Mouse (Mus musculus) CD4-positive, CD25-positive, alpha-beta regulatory T cell, adult 4 months (primary cell): Measurements from ENCODE around the gene Sesn3. TPM values are rescaled to one million over a fixed set of nuclear protein-coding genes. Genes with fewer than 3 reads are reported as not detected.
A peak's percentile ranks its signal among the peaks of the same experiment; 100 is the strongest.
"Not testable (repeated sequence)": the region's sequence is repeated elsewhere in the genome, so short reads cannot be mapped to it uniquely, and the experiment has no call there.

Source experiments
- ATAC-seq: one replicate; pipeline ENCODE4 v1.8.0; 2017
- polyA plus RNA-seq, 2 experiments: library from polyadenylated mRNA; unstranded; fragments of 100-300 nt; shearing (Covaris generic); gene quantifications; one replicate each; pipeline ENCODE4 v1.2.1; 2017

Gene Sesn3
- polyA plus RNA-seq: 10 to 100 TPM; 18.5 to 25.4 TPM

DNA sequence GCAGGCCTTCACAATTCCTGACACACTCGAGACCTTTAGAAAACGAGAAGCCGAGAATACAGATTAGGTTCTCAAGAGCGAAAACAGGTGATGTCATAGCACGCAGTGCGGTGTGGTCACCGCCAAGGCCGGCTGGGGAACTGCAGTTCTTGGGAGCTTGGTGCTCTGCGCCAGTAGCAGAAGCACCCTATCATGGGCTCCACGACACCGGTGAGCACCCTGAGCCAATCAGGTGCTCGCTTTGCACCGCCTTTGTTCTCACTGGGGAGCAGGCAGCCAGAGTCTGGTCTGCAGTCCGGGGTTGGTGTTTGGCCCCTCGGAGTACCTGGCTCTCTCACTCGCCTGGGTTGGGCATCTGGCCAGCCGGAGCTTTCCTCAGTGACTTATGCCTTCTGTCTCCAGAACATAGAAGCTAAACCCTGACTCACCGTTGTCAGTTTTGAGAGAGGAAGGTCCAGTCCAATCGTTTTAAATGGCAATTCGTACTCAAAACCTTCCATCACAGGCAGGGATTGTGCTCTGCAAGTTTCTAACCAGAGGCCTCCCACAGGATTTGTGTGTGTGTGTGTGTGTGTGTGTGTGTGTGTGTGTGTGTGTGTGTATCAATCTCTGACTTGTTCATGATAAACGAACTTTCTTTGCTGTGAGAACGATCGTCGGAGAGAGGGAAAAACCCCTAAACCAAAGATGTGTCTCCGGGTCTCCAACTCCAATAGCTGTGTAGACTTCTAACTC lies at the start of gene Sesn3:
TSS of gene Sesn3 (plus strand) at position 82 of the 735 bp plus-strand sequence.
- peak; percentile 71 for ATAC-seq

DNA sequence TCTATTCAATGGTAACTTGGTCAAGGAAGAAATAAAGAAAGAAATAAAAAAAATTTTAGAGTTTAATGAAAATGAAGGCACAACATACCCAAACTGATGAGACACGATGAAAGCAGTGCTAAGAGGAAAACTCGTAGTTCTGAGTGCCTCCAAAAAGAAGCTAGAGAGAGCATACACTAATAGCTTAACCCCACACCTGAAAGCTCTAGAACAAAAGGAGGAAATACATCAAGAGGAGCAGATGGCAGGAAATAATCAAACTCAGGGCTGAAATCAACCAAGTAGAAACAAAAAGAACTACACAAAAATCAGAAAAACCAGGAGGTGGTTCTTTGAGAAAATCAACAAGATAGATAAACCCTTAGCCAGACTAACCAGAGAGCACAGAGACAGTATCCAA lies 47.8 kb upstream of the Sesn3 start:
- not testable (repeated sequence) for ATAC-seq

GRCm38 (mm10) chr9:14233702-14234373 lies 41.0 kb upstream of the Sesn3 start:
- no peak for ATAC-seq

GRCm38 (mm10) chr9:14235286-14235685 lies 39.6 kb upstream of the Sesn3 start:
- no peak for ATAC-seq

DNA sequence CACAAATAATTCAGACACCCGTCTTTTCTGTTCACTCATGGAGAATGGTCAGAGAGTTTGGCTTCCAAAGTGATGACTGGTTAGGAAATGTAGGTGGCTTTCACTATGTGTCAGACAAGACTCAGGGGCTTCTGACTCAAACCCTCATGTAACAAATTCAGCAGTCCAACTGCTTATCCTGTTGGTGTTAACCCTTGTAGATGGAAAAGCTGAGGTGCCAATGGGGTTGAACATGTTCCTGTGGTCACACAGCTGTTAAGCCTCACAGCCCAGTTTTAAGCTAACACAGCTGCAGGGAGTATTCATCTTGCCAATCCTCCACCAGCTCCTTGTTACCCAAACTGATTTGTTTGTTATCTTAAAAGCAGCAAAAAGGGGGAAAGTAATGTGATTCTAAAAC lies 33.9 kb upstream of the Sesn3 start:
- ATAC-seq: not testable (repeated sequence)

DNA sequence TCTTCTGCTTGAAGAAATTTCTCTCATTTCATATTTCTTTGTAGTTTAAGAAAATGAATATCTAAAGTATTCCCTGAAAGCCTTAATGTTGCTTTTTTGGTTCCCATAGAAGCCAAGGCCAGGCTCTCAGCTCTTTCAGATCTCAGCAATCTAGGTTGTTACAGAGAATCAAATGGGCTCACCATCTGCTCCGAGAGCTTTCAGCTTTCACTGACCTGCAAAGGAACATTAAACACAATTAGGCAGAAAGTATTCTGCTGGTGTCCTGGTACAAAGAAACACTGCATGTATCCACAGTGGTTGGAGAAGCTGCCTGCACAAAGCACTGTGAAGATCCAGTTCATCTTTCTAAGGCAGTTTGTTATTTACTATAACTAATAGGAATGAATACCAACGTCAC lies 32.6 kb upstream of the Sesn3 start:
- no peak for ATAC-seq

GRCm38 (mm10) chr9:14244528-14244927 lies 30.3 kb upstream of the Sesn3 start:
- peak; percentile 95 for ATAC-seq

GRCm38 (mm10) chr9:14245013-14245586 lies 29.8 kb upstream of the Sesn3 start:
- no peak for ATAC-seq

DNA sequence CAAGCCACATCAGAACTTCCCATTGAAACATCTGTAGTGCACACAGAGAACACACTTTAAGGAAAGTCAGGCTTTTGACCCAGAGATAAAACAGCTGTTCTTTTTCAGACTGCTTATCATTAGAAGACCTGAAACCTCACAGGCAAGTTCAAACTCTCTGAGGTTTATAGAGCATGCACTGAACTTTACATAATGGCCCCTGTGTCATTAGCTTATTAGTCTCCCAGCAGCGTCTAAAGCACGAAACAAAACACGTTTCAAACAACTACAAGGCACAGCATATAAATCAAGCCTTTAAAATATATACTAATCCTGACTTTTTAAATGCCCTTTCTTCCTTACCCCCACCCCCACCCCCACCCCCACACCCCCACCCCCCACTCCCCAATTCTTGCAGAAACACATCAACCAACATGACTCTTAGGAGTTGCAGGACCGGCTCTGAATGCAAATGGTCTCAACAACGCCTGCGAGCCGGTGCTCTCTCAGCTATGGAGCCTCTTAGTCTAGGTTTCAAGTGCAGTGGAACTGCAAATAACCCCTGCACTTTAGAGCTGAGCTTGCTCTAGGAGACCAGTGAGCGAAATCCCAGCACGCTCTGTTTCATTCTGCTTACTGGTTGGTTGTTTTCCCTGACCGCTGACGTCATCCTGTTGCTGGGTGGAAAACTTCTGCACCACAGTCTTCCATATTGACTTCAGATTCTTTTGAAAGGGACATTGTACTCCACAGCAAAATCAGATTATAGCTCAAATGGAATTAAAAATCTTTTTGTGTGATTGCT lies 28.7 kb upstream of the Sesn3 start:
- no peak for ATAC-seq

DNA sequence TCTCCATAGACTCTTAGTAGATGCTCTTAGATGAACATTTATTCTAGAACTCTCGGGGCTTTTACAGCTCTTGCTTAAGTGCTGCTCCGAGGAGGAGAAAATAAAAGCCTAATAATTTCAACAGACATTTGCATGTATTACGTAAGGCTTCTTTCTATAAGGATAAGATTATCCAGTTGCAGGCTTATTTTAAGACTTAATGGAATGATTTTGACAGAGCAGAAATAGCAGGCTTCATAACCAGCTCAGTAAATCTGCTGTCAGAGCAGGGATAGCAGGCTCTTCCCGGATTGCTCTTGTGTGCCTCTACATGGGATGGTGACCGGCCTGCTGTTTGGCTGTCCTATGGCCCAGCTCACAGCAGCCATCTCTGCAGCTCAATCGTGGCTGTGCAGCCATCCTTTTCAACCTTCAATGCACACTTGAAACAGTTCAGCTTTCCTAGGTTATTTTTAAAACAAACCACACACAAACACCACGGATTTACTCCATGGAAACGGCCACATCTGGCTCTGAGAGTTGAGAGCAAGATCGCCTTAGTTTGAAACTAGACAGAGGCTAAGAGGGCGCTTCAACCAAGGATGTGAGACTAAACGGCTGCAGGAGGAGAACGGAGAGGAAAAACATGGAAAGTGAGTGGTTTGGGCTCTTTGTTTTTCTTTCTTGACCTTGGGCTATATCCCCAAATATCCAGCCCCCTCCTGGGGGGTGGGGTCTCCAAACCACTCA lies 27.2 kb upstream of the Sesn3 start:
- no peak for ATAC-seq

DNA sequence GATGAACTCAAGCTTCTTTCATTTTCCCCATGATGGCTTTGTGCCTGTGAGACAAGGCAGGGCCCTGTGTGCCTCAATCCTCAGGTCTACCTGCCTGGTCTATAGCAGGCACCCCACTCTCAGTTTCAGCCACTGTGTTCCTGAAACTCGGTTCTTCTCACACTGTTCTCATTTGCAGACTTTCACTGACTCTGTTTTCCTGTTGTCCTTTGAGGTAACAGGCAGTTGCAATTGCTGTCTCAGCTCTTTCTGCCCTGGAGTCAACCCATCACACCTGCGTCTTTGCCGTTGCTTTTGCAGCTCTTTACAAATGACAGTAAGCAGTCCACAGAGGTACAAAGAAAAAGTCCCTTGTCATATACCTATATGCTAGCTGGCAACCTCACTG lies 26.7 kb upstream of the Sesn3 start:
- peak; percentile 15 for ATAC-seq

DNA sequence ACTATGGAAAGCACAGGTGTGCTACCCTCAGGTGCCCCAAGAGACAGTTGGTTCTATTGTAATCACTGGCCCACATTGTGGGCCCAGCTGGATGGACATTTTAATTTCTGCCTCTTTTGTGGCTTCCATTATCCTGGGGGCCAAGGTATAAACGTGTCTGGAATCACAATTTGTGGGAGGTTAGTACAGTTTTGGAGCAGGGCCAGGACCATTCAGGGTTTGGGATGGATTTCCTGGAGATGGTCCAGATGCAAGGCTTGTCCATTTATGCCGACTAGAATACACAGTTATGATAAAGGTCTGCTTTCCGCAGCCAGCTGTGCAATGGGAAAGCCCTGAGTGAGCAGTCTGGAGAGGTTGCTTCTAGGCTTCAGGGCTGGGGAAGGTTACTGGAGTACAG lies 13.7 kb upstream of the Sesn3 start:
- no peak for ATAC-seq

- ATAC-seq: peak; percentile 85
These were observed 12.3 kb upstream of the Sesn3 start for GRCm38 (mm10) chr9:14262568-14262972.

DNA sequence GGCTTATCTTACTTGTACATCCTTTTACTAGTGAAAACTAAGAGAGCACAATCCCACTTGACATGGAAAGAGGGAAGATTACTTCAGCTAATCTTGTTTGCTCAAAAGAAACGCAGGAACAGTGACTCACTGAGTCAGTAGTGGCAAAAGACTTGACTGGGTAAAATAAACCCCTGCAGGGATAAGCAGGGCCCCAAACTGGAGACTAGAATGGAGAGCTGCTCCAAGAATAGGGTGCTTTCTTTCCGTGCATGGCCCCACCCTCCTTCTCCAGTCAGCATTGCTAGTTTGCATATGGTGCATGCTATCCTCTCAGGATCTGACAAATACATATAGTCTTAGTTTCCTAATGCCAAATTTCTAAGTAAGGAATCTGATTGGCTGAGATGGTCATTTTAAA lies 8.4 kb upstream of the Sesn3 start:
- ATAC-seq: no peak

DNA sequence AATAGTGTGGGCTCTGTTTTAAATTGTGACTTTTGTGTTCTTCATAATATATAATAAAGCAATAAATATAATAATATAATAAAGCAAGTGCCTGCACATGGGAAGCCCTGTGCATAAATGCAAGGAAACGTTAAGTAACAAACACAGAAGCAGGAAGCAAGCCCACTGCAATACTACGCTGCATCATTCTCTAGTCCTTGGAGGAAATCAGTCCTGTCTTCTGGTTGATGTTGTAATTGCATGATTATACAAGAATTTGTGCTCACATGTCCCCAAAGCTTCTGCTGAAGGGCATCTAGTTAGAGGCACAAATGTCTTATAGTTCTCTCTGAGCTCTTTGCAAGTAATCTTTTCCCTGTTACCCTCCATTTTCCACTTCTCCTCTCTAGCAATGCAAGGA lies 6.3 kb upstream of the Sesn3 start:
- no peak for ATAC-seq

- peak; percentile 13 for ATAC-seq
These were observed 1.9 kb upstream of the Sesn3 start for GRCm38 (mm10) chr9:14272921-14273320.

DNA sequence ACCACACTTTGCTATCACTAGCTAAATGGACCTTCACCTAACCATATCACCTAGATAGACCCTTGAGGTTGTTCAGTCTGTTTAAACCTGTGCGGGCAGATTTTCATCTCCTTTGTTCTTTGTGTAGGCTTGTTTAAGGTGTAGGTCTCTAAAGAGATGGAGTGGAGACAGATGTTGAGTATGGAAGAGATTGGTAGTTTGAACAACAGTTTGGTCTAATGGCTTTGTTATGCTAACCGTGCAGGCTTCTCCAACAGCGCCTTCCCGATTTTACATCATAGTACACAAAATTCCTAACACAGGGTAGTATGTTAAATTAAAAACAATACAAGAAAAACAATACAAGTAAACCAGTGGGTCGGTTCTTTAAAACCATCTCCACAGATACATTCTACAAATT lies 281 bp upstream of the Sesn3 start:
- ATAC-seq: no peak

- peak; percentile 80 for ATAC-seq
These were observed 1.1 kb downstream of the Sesn3 start for GRCm38 (mm10) chr9:14275792-14276480.

DNA sequence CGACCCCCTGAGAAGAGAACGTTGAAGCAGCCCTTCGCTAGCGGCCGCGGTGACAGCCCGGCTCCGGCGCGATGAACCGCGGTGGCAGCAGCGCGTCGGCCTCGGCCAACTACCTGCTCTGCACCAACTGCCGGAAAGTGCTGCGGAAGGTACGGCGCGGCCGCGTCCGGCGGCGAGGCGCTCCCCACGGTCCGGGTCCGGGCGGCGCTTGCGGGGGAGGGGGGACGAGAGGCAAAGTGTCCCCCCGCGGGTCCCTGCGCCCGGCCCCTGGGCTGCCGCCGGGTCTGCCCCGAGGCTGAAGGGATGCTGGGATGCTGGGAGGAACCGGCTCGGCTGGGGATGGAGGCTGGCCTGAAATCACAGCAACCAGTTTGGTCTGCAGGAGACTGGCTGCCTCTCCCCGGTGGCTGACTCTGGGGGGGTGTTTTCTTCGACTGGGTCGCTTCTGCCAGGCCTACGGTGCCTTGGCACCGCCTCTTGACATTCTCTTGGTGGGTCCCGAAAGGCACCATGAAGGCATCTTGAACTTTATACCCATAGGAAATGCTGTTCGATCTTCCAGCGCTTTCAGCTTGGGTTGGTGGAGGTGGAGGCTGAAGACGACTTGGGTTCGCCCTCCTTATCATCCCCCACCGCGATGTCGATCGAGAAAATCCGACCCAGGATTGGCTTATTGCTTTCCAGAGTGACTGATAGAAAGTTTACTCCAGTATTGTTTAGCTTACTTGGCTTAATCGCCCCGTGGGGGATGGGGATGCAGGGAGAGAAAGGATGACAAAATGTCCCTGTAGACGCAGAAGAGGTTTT lies 1.8 kb downstream of the Sesn3 start:
- ATAC-seq: no peak

GRCm38 (mm10) chr9:14277365-14277991 lies 2.6 kb downstream of the Sesn3 start:
- ATAC-seq: no peak
